Mouse (Mus musculus) midbrain, embryonic 10.5 days (tissue): ENCODE measurements at regions not wholly inside any gene's neighbourhood (a gene's known extent, or its start where the extent isn't known, plus 50 kb on each side); places are given as distances from the start of the nearest gene placed in this dataset.

ENCODE experiments used
- DNase-seq: peaks from one replicate; pipeline ENCODE4 v3.0.0-alpha.2; 2017; ENCODE audit warnings: low spot score
- H3K27ac ChIP-seq: fragments of 300-500 bp; sonication (generic); replicated peaks from 2 replicates; pipeline ENCODE4 v1.5.1; 2016; ENCODE audit warnings: mild to moderate bottlenecking
- H3K27me3 ChIP-seq: fragments of 300-500 bp; sonication (generic); 2 replicates; pipeline ENCODE4 v1.6.1; 2016; ENCODE audit warnings: low read depth, mild to moderate bottlenecking; ENCODE audit not compliant: poor library complexity, severe bottlenecking
- H3K36me3 ChIP-seq: fragments of 300-500 bp; sonication (generic); 2 replicates; pipeline ENCODE4 v1.6.1; 2016; ENCODE audit warnings: mild to moderate bottlenecking, moderate library complexity
- H3K4me1 ChIP-seq: fragments of 300-500 bp; sonication (generic); 2 replicates; pipeline ENCODE4 v1.6.1; 2016
- H3K4me3 ChIP-seq: fragments of 300-500 bp; sonication (generic); 2 replicates; pipeline ENCODE4 v1.5.1; 2016; ENCODE audit warnings: mild to moderate bottlenecking, moderate library complexity
- H3K9me3 ChIP-seq: fragments of 300-500 bp; sonication (generic); replicated peaks from 2 replicates; pipeline ENCODE4 v1.6.1; 2016; ENCODE audit warnings: mild to moderate bottlenecking
- WGBS: fragments of 180-500 bp; shearing (Covaris S2); methylation state at CpG from one replicate; pipeline ENCODE4 v1.1.7; 2016; 5-methylcytosine and 5-hydroxymethylcytosine counted together

GRCm38 (mm10) chr17:48592457-48592856 lies 137.8 kb downstream of the Unc5cl start:
- no peaks in the 10 kb centered on the region for H3K36me3 ChIP-seq
- 86% methylated on average over 1 of the region's 1 CpGs for WGBS
- H3K4me1 ChIP-seq = no peaks in the 10 kb centered on the region
- no peaks in the 10 kb centered on the region for H3K9me3 ChIP-seq
- DNase-seq = no peak
- H3K27ac ChIP-seq = no peak overlapping the region
- no peaks in the 10 kb centered on the region for H3K27me3 ChIP-seq
- H3K4me3 ChIP-seq = no peak overlapping the region

GRCm38 (mm10) chr17:48595418-48595963 lies 140.8 kb downstream of the Unc5cl start:
- WGBS = 70% methylated on average over 10 of the region's 10 CpGs

GRCm38 (mm10) chr17:48596406-48596805 lies 141.7 kb downstream of the Unc5cl start:
- H3K36me3 ChIP-seq = no peaks in the 10 kb centered on the region
- H3K27ac ChIP-seq = no peak overlapping the region
- no peak overlapping the region for H3K4me3 ChIP-seq
- H3K27me3 ChIP-seq = no peaks in the 10 kb centered on the region
- no peak for DNase-seq
- 81% methylated on average over 3 of the region's 3 CpGs for WGBS
- no peaks in the 10 kb centered on the region for H3K9me3 ChIP-seq
- H3K4me1 ChIP-seq = no peaks in the 10 kb centered on the region

More at GRCm38 (mm10) chr17:48595418-48595963, 140.8 kb downstream of the Unc5cl start:
- Histone ChIP-seq H3K4me3 (no peak overlapping the region), H3K27me3 (no peaks in the 10 kb centered on the region), H3K36me3 (no peaks in the 10 kb centered on the region), H3K9me3 (no peaks in the 10 kb centered on the region), H3K4me1 (no peaks in the 10 kb centered on the region), H3K27ac (no peak overlapping the region)
- no peak for DNase-seq

GRCm38 (mm10) chr17:48597301-48597700 lies 142.6 kb downstream of the Unc5cl start:
- Histone ChIP-seq H3K9me3 (no peaks in the 10 kb centered on the region), H3K4me3 (no peak overlapping the region), H3K4me1 (no peaks in the 10 kb centered on the region), H3K27ac (no peak overlapping the region), H3K27me3 (no peaks in the 10 kb centered on the region), H3K36me3 (no peaks in the 10 kb centered on the region)
- no peak for DNase-seq
- WGBS = 100% methylated on average over 1 of the region's 1 CpGs

GRCm38 (mm10) chr17:48598471-48599141 lies 143.9 kb downstream of the Unc5cl start:
- H3K4me1 ChIP-seq = no peaks in the 10 kb centered on the region; the same call in 1 of the 2 replicates
- DNase-seq = no peak
- no peak overlapping the region for H3K4me3 ChIP-seq
- WGBS = 90% methylated on average over 16 of the region's 16 CpGs
- no peaks in the 10 kb centered on the region for H3K36me3 ChIP-seq
- H3K27me3 ChIP-seq = no peaks in the 10 kb centered on the region
- H3K27ac ChIP-seq = no peak overlapping the region
- no peaks in the 10 kb centered on the region for H3K9me3 ChIP-seq

GRCm38 (mm10) chr17:48600176-48600575 lies 145.5 kb downstream of the Unc5cl start:
- H3K27ac ChIP-seq = no peak overlapping the region
- no peaks in the 10 kb centered on the region for H3K27me3 ChIP-seq
- 69% methylated on average over 6 of the region's 6 CpGs for WGBS
- no peak for DNase-seq
- H3K36me3 ChIP-seq = no peaks in the 10 kb centered on the region
- H3K4me3 ChIP-seq = no peak overlapping the region
- no peaks in the 10 kb centered on the region for H3K9me3 ChIP-seq
- no peaks in the 10 kb centered on the region; the same call in 1 of the 2 replicates for H3K4me1 ChIP-seq

GRCm38 (mm10) chr17:48602554-48602953 lies 147.9 kb downstream of the Unc5cl start:
- peak; percentile 65 for DNase-seq
- Histone ChIP-seq H3K4me1 (no peaks in the 10 kb centered on the region; the same call in 1 of the 2 replicates), H3K27ac (no peak overlapping the region), H3K9me3 (no peaks in the 10 kb centered on the region), H3K4me3 (no peak overlapping the region), H3K36me3 (no peaks in the 10 kb centered on the region), H3K27me3 (no peaks in the 10 kb centered on the region)
- 10% methylated on average over 6 of the region's 6 CpGs for WGBS

- 83% methylated on average over 4 of the region's 4 CpGs for WGBS
- no peak for DNase-seq
- Histone ChIP-seq H3K4me1 (peaks cover 3% of the 10 kb centered on the region), H3K4me3 (no peak overlapping the region), H3K27ac (no peak overlapping the region), H3K27me3 (no peaks in the 10 kb centered on the region), H3K9me3 (no peaks in the 10 kb centered on the region), H3K36me3 (no peaks in the 10 kb centered on the region)
Measured at GRCm38 (mm10) chr17:48606767-48607166, 152.1 kb downstream of the Unc5cl start.

- no peaks in the 10 kb centered on the region for H3K9me3 ChIP-seq
- no peak for DNase-seq
- 81% methylated on average over 3 of the region's 3 CpGs for WGBS
Measured at GRCm38 (mm10) chr17:48608315-48608714, 153.6 kb downstream of the Unc5cl start.

GRCm38 (mm10) chr17:48610107-48610506 lies 155.4 kb downstream of the Unc5cl start:
- H3K4me3 ChIP-seq = no peak overlapping the region
- H3K27me3 ChIP-seq = no peaks in the 10 kb centered on the region
- peaks cover 9% of the 10 kb centered on the region for H3K9me3 ChIP-seq
- H3K27ac ChIP-seq = no peak overlapping the region
- no peak for DNase-seq
- WGBS = 94% methylated on average over 10 of the region's 10 CpGs
- peaks cover 11% of the 10 kb centered on the region for H3K4me1 ChIP-seq
- no peaks in the 10 kb centered on the region for H3K36me3 ChIP-seq

More at GRCm38 (mm10) chr17:48608315-48608714, 153.6 kb downstream of the Unc5cl start:
- peaks cover 11% of the 10 kb centered on the region for H3K4me1 ChIP-seq
- no peak overlapping the region for H3K4me3 ChIP-seq
- no peaks in the 10 kb centered on the region for H3K36me3 ChIP-seq
- H3K27me3 ChIP-seq = no peaks in the 10 kb centered on the region
- no peak overlapping the region for H3K27ac ChIP-seq

GRCm38 (mm10) chr17:48610806-48611205 lies 156.1 kb downstream of the Unc5cl start:
- H3K27ac ChIP-seq = no peak overlapping the region
- H3K36me3 ChIP-seq = no peaks in the 10 kb centered on the region
- peaks cover 9% of the 10 kb centered on the region for H3K9me3 ChIP-seq
- no peak for DNase-seq
- peaks cover 15% of the 10 kb centered on the region for H3K4me1 ChIP-seq
- H3K27me3 ChIP-seq = no peaks in the 10 kb centered on the region
- 85% methylated on average over 8 of the region's 8 CpGs for WGBS
- H3K4me3 ChIP-seq = no peak overlapping the region

GRCm38 (mm10) chr17:48613491-48613890 lies 158.8 kb downstream of the Unc5cl start:
- WGBS = 89% methylated on average over 5 of the region's 5 CpGs
- no peak overlapping the region for H3K4me3 ChIP-seq
- H3K9me3 ChIP-seq = peaks cover 9% of the 10 kb centered on the region
- peaks cover 17% of the 10 kb centered on the region for H3K4me1 ChIP-seq
- H3K27me3 ChIP-seq = no peaks in the 10 kb centered on the region
- no peaks in the 10 kb centered on the region for H3K36me3 ChIP-seq
- H3K27ac ChIP-seq = no peak overlapping the region
- no peak for DNase-seq

GRCm38 (mm10) chr17:48615248-48615647 lies 160.5 kb downstream of the Unc5cl start:
- no peaks in the 10 kb centered on the region for H3K36me3 ChIP-seq
- no peak overlapping the region for H3K27ac ChIP-seq
- peaks cover 17% of the 10 kb centered on the region for H3K4me1 ChIP-seq
- no peak overlapping the region for H3K4me3 ChIP-seq
- 78% methylated on average over 3 of the region's 3 CpGs for WGBS
- no peaks in the 10 kb centered on the region for H3K27me3 ChIP-seq
- DNase-seq = no peak
- peaks cover 9% of the 10 kb centered on the region for H3K9me3 ChIP-seq
